Mouse (Mus musculus) embryonic facial prominence, embryonic 14.5 days (tissue): ENCODE data around the gene Nova2. TPM values are rescaled to one million over a fixed set of nuclear protein-coding genes. Genes with fewer than 3 reads are reported as not detected.

Experiments
- ATAC-seq: fragments of 200-750 bp; cut with Nextera tagmentation; 2 replicates; pipeline ENCODE4 v1.8.0; 2017; ENCODE audit warnings: low read depth, moderate number of reproducible peaks, moderate TSS enrichment
- DNase-seq: peaks from one replicate; pipeline ENCODE4 v3.0.0-alpha.2; 2015; ENCODE audit warnings: low spot score
- H3K27ac ChIP-seq: fragments of 300-500 bp; sonication (generic); replicated peaks from 2 replicates; pipeline ENCODE4 v1.5.1; 2014; ENCODE audit warnings: low read depth, mild to moderate bottlenecking, low read length, moderate library complexity
- H3K27me3 ChIP-seq: fragments of 300-500 bp; sonication (generic); replicated peaks from 2 replicates; pipeline ENCODE4 v1.6.1; 2014; ENCODE audit warnings: low read length; ENCODE audit not compliant: control insufficient read depth, insufficient read depth
- H3K36me3 ChIP-seq: fragments of 300-500 bp; sonication (generic); 2 replicates; pipeline ENCODE4 v1.6.1; 2014; ENCODE audit warnings: low read length, mixed read lengths; ENCODE audit not compliant: control insufficient read depth, insufficient read depth
- H3K4me1 ChIP-seq: fragments of 300-500 bp; sonication (generic); 2 replicates; pipeline ENCODE4 v1.6.1; 2014; ENCODE audit warnings: antibody characterized with exemption, low read length; ENCODE audit not compliant: control insufficient read depth, insufficient read depth
- H3K4me2 ChIP-seq: fragments of 300-500 bp; sonication (generic); 2 replicates; pipeline ENCODE4 v1.6.1; 2014; ENCODE audit warnings: low read depth, mild to moderate bottlenecking, low read length, moderate library complexity, mixed read lengths
- H3K4me3 ChIP-seq: fragments of 300-500 bp; sonication (generic); 2 replicates; pipeline ENCODE4 v1.5.1; 2014; ENCODE audit warnings: low read depth, mild to moderate bottlenecking, low read length
- H3K9ac ChIP-seq: fragments of 300-500 bp; sonication (generic); 2 replicates; pipeline ENCODE4 v1.6.1; 2014; ENCODE audit warnings: low read depth, mild to moderate bottlenecking, low read length, moderate library complexity, mixed read lengths
- H3K9me3 ChIP-seq: fragments of 300-500 bp; sonication (generic); 2 replicates; pipeline ENCODE4 v1.6.1; 2016; ENCODE audit warnings: low read length; ENCODE audit not compliant: control insufficient read depth
- WGBS: fragments of 180-500 bp; shearing (Covaris S2); extraction: QIAGEN DNeasy Blood & Tissue Kit; methylation state at CpG from one replicate; pipeline ENCODE4 v1.1.7; 2014; 5-methylcytosine and 5-hydroxymethylcytosine counted together
- polyA plus RNA-seq: library from polyadenylated mRNA; unstranded; fragments of >200 nt; fragmentation: Nextera tagmentation; extraction: Ambion mirVana; gene quantifications from 2 replicates; pipeline ENCODE4 v1.2.1, GENCODE M21; 2014

The Nova2 gene
- polyA plus RNA-seq, 1 experiment from 2014 or later = 0.81 TPM

GRCm38 (mm10) chr7:19003902-19004630, 78.4 kb downstream of the Nova2 start, which contains the start of gene Irf2bp1:
Irf2bp1 (plus strand) TSS chr7:19004044.
- H3K36me3 ChIP-seq = peaks cover 32% of the 10 kb centered on the region
- peak within 1 kb of the TSS; percentile 90 for H3K4me3 ChIP-seq
- H3K4me1 ChIP-seq = peaks cover 17% of the 10 kb centered on the region
- peak within 1 kb of the TSS; percentile 93 for H3K9ac ChIP-seq
- H3K4me2 ChIP-seq = peak within 1 kb of the TSS; percentile 93
- ATAC-seq (peak; percentile 79), DNase-seq (peak; percentile 98)
- H3K27me3 ChIP-seq = no peaks in the 10 kb centered on the region
- peak within 1 kb of the TSS; percentile 97 for H3K27ac ChIP-seq
- no peaks in the 10 kb centered on the region for H3K9me3 ChIP-seq
- WGBS = 0% methylated on average over 48 of the region's 90 CpGs

GRCm38 (mm10) chr7:19004631-19005079, 79.0 kb downstream of the Nova2 start:
- peak overlapping the region; percentile 93 for H3K4me2 ChIP-seq
- H3K27me3 ChIP-seq = no peaks in the 10 kb centered on the region
- DNase-seq (no peak), ATAC-seq (no peak)
- H3K4me3 ChIP-seq = peak overlapping the region; percentile 90
- peaks cover 17% of the 10 kb centered on the region for H3K4me1 ChIP-seq
- H3K27ac ChIP-seq = peak overlapping the region; percentile 97
- peak overlapping the region; percentile 93 for H3K9ac ChIP-seq
- H3K9me3 ChIP-seq = no peaks in the 10 kb centered on the region
- peaks cover 32% of the 10 kb centered on the region for H3K36me3 ChIP-seq
- WGBS = 4% methylated on average over 25 of the region's 34 CpGs

- 83% methylated on average over 33 of the region's 34 CpGs for WGBS
- ATAC-seq = no peak
- peak overlapping the region; percentile 93 for H3K9ac ChIP-seq
- H3K4me1 ChIP-seq = peaks cover 17% of the 10 kb centered on the region
- peak overlapping the region; percentile 90 for H3K4me3 ChIP-seq
- H3K27ac ChIP-seq = no peak overlapping the region
- no peak for DNase-seq
- H3K4me2 ChIP-seq = peak overlapping the region; percentile 93
- peaks cover 32% of the 10 kb centered on the region for H3K36me3 ChIP-seq
- no peaks in the 10 kb centered on the region for H3K27me3 ChIP-seq
- H3K9me3 ChIP-seq = no peaks in the 10 kb centered on the region
These were observed 79.9 kb downstream of the Nova2 start for GRCm38 (mm10) chr7:19005417-19006121.

DNA sequence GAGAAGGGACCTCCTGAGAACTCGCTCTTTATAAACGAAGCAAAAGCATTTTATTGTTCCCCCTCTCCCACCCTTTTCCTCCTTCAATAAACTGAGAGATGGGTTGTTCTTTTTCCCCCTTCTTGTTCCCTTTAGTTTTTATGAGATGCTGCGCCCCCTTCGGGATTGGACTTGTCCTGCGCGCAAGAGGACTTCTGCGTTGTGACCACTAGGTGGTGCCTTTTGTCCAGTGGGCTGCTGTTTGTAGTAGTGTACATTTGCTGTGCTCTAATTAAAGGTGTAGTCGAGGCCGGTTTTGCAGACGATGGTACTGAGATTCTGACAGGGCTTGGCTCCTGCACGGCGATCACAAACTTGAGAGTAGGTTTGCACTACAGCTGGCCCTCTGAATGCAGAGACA, 80.8 kb downstream of the Nova2 start:
- peak overlapping the region; percentile 32; the same call in 1 of the 2 replicates for H3K9ac ChIP-seq
- H3K4me3 ChIP-seq = 0 out of 2 replicates have a peak overlapping the region, but pooled peaks have one; percentile 4
- no peak overlapping the region for H3K27ac ChIP-seq
- no peaks in the 10 kb centered on the region for H3K9me3 ChIP-seq
- 9% methylated on average over 12 of the region's 12 CpGs for WGBS
- peaks cover 17% of the 10 kb centered on the region for H3K4me1 ChIP-seq
- no peaks in the 10 kb centered on the region for H3K27me3 ChIP-seq
- DNase-seq (peak; percentile 93), ATAC-seq (0 out of 2 replicates have a peak, but pooled peaks have one; percentile 8)
- peaks cover 32% of the 10 kb centered on the region for H3K36me3 ChIP-seq
- peak overlapping the region; percentile 93 for H3K4me2 ChIP-seq

DNA sequence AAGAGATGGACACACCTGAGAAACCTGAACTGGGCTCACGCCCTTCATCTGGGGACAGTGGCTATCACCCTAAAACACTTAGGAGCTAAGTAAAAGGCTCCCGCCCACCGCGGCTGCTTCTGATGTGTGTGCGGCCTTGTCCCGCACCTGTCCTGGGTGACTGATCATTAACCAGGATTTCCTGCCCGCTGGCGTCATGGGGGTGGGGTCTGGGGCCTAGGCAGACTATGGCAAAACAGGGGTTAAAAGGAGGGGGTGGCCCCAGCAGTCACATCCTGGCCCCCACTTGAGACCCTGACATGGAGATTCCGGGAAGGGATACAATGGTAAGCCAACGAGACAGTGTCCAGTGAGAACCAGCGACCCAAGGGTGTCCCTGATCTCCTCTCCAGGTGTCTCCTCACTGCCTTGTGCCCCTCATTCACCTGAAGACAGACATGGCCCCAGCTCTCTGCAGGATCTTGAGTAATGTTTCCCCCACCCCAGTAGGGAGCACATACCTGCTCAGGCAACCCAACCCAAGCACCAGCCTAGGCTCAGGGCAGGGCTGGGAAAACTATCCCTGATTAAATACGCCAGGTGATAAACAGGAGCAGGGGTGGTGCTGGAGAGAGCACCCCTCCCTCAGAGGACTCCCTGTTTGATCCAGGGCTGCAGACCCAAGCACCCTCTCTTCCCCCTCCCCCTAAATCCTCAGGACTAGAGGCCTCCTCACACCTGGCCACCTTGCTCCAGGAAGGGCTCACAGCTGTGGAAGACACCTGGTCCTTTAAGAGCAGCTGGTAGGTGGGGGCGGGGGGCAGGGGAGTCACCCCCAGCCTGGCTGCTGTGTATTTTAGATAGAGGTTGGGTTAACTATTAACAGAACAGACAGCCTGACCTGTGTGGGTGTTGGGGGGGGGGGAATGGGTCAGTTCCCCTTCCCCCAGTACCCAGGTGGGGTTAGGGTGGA, 81.6 kb downstream of the Nova2 start:
- H3K4me2 ChIP-seq = 0 out of 2 replicates have a peak overlapping the region, but pooled peaks have one; percentile 21
- no peak for DNase-seq
- H3K27me3 ChIP-seq = no peaks in the 10 kb centered on the region
- peaks cover 32% of the 10 kb centered on the region for H3K36me3 ChIP-seq
- no peaks in the 10 kb centered on the region for H3K9me3 ChIP-seq
- no peak overlapping the region for H3K27ac ChIP-seq
- peak overlapping the region; percentile 32; the same call in 1 of the 2 replicates for H3K9ac ChIP-seq
- no peak overlapping the region for H3K4me3 ChIP-seq
- 79% methylated on average over 13 of the region's 13 CpGs for WGBS
- peaks cover 24% of the 10 kb centered on the region for H3K4me1 ChIP-seq
- no peak for ATAC-seq

GRCm38 (mm10) chr7:19010581-19010980, 84.9 kb downstream of the Nova2 start:
- Histone ChIP-seq H3K4me1 (peaks cover 19% of the 10 kb centered on the region), H3K4me3 (no peak overlapping the region), H3K27ac (no peak overlapping the region), H3K36me3 (peaks cover 23% of the 10 kb centered on the region), H3K9me3 (no peaks in the 10 kb centered on the region), H3K27me3 (no peaks in the 10 kb centered on the region), H3K4me2 (no peak overlapping the region), H3K9ac (no peak overlapping the region)
- 83% methylated on average over 7 of the region's 7 CpGs for WGBS
- DNase-seq (no peak), ATAC-seq (no peak)

DNA sequence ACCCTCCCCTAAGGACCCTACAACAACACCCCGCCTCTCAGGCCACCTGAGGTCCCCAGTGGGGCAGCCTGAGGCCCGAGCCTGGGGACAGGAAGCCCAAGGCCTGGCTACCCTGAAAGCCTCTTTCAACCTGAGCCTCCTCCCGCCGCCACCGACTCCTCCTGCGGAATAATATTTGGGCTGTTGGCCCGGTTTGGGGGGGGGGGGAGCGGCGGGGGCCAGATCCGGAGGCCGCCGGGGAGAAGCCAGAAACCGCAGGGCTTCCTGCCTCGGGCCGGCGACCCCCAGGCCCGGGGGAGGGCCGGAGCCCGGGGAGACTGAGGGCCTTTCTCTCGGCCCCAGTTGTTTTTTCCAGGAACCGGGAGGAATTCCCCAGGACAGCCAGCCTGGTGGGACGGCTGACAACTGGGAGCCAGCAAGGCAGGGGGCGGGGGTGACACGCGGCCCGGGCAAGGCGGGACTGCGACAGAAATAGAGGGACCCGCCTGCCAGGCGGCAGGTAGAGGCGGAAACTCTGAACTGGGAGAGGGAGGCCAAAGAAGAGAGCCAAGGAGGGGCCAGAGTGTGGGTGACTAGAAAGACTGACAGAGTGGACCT, 86.4 kb downstream of the Nova2 start:
- peak overlapping the region; percentile 69 for H3K4me2 ChIP-seq
- peaks cover 11% of the 10 kb centered on the region for H3K4me1 ChIP-seq
- H3K9ac ChIP-seq = peak overlapping the region; percentile 67
- peak overlapping the region; percentile 72 for H3K27ac ChIP-seq
- no peaks in the 10 kb centered on the region for H3K27me3 ChIP-seq
- ATAC-seq (peak; percentile 27), DNase-seq (peak; percentile 61)
- peak overlapping the region; percentile 34 for H3K4me3 ChIP-seq
- no peaks in the 10 kb centered on the region for H3K9me3 ChIP-seq
- peaks cover 9% of the 10 kb centered on the region for H3K36me3 ChIP-seq
- WGBS = 4% methylated on average over 14 of the region's 31 CpGs
